Mouse (Mus musculus) MEL (cell line): Measurements from ENCODE around the gene Cdc42bpb.

Experiments
- CTCF ChIP-seq, 3 experiments: IDR thresholded peaks in 2 of 3; conservative IDR thresholded peaks in 1 of 3; 2 replicates each; pipeline ENCODE4 v1.5.1; 2011 to 2012; ENCODE audit warnings: low read length in 3 of 3, low read depth in 2 of 3, mild to moderate bottlenecking in 2 of 3, improper control_type of control experiment in 1 of 3, inconsistent platforms in 1 of 3, mixed read lengths in 1 of 3, moderate library complexity in 1 of 3; ENCODE audit not compliant: control insufficient read depth in 1 of 3, insufficient read depth in 1 of 3, poor library complexity in 1 of 3, severe bottlenecking in 1 of 3
- HCFC1 ChIP-seq: IDR thresholded peaks from 2 replicates; pipeline ENCODE4 v1.6.1; 2012; ENCODE audit warnings: low read depth, mild to moderate bottlenecking, inconsistent platforms, low read length, improper control_type of control experiment, moderate library complexity
- POLR2A ChIP-seq, 2 experiments: IDR thresholded peaks; 2 replicates each; pipeline ENCODE4 v1.6.1; 2011 to 2012; ENCODE audit warnings: low read length in 2 of 2, mild to moderate bottlenecking in 2 of 2, control low read depth in 1 of 2, improper control_type of control experiment in 1 of 2, low read depth in 1 of 2, moderate library complexity in 1 of 2; ENCODE audit not compliant: control insufficient read depth in 1 of 2, insufficient read depth in 1 of 2, poor library complexity in 1 of 2

DNA sequence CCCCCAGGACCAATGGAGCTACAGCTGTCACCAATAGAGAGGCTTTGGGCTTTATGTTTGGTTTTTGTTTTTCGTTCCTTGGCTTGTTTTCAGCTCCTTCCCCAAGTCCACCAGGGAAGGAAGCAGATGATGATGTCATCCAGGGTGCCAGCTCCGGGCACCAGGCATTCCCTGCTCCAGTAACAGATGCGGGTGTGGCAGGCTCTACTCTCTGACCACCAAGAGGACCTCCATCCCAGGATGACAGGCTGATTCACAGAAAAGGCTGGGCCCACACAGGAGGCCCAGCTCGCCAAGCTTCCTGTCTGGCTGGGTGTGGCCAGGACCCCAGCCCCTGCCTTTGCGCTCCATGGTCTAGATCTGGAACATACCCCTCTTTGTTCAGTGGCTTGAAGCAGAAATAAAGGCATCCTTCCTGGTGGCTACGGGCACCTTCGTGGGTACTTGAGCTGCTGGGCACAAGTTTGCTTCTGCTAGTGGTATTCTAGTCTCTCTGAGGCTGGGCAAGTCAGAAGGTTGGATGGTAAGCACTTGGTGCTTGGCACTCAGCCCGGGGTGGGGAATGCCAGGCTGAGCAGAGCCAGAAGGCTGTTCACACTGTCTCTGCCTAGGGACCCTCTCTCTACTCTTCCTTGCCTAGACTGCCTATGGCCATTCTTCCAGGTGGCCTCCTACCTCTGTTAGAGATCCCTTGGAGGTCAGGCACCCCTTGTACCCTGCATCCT is 34.3 kb upstream of the Cdc42bpb start:
- TF ChIP-seq CTCF (IDR thresholded peaks at IDR 0.05 in 2 of 3, conservative IDR thresholded peaks at IDR 0.05 in 1 of 3; ENCODE audit: control insufficient read depth in 1 of 3, insufficient read depth in 1 of 3, low read depth in 2 of 3, low read length in 3 of 3, poor library complexity in 1 of 3, severe bottlenecking in 1 of 3) (no peak), POLR2A (IDR thresholded peaks at IDR 0.05; ENCODE audit: control insufficient read depth in 1 of 2, insufficient read depth in 1 of 2, low read depth in 1 of 2, low read length in 2 of 2, poor library complexity in 1 of 2) (no peak), HCFC1 (no peak)
